Mouse (Mus musculus) megakaryocyte-erythroid progenitor cell, adult 5-6 weeks (primary cell): ENCODE data around the gene Mybpc3. TPM values are rescaled to one million over a fixed set of nuclear protein-coding genes. Genes with fewer than 3 reads are reported as not detected.
"Not testable (repeated sequence)": the region's sequence is repeated elsewhere in the genome, so short reads cannot be mapped to it uniquely, and the experiment has no call there.

Source experiments
- ATAC-seq: replicated peaks from 2 replicates; pipeline ENCODE4 v1.8.0; 2016; ENCODE audit warnings: mild to moderate bottlenecking, inconsistent platforms; ENCODE audit not compliant: severe bottlenecking, poor library complexity, low FRiP score, low TSS enrichment
- total RNA-seq, 2 experiments: library from RNA; stranded (forward) in 1 of 2; stranded (reverse) in 1 of 2; fragments of 200-1000, 215-1000 nt in 1 of 2; fragments of >200 nt in 1 of 2; fragmentation: Nextera tagmentation in 1 of 2; gene quantifications; 2 replicates each; pipeline ENCODE4 v1.2.3; 2014 to 2017

Gene Mybpc3
- total RNA-seq, 2 experiments from 2014 or later, result 0.42 TPM; not detected in 1

DNA sequence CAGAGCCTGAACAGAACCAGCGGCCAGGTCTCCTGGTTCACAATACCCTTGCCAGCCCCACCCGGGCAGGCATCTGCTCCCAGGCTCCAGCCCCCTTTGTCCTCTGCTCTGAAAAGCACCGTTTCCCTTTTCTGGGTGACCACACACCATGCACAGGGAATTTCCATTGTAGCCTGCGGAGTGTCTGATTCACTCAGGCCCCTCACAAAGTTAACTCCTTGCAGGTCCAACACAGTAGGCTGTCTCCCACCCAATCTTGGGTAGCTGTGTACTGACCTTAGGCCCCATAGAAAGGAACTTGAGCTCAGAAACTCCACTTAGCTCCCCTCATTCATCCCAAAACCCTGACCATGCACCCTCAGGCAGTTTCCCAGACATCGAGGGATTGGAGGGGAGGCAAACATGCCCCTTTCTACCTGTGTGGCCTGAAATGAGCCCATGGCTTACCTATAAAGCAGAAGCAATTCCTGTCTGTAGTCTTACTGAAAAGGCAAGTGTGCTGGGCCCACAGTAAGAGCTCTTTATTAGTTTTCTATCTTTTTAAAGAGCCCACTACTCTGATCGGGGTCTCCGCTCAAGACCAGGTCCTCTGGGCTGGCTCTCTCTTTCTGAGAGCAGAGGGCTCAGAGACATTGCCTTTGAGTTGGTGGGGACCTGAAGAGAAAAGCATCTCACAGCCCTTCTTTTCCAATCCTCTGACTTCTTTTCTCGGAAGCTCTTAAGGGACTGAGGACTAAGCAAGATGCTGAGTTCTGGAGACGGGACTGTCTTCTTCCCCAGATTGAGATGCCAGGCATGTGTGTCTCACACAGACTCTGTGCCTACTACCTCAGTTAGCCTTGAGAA lies 31.3 kb upstream of the Mybpc3 start:
- no peak for ATAC-seq

- ATAC-seq, result no peak
Measured at GRCm38 (mm10) chr2:91087453-91087852, 30.5 kb upstream of the Mybpc3 start.

DNA sequence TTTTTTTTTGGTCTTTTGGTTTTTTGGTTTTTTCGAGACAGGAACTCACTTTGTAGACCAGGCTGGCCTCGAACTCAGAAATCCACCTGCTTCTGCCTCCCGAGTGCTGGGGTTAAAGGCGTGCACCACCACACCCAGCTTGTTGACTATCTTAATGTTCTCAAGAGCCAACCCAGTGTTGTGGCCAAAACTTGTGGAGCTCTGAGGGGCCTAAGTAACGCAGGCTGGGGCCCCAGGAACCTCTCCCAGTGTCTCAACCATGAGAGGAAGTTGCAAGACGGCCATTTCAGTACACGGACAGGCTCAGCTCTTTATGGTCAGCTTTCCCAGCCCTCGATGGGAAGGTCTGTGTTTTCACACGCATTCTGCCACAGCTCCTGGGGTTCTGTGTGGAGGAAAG lies 29.0 kb upstream of the Mybpc3 start:
- ATAC-seq, result no peak

- no peak for ATAC-seq
Measured at GRCm38 (mm10) chr2:91090208-91090607, 27.7 kb upstream of the Mybpc3 start.

DNA sequence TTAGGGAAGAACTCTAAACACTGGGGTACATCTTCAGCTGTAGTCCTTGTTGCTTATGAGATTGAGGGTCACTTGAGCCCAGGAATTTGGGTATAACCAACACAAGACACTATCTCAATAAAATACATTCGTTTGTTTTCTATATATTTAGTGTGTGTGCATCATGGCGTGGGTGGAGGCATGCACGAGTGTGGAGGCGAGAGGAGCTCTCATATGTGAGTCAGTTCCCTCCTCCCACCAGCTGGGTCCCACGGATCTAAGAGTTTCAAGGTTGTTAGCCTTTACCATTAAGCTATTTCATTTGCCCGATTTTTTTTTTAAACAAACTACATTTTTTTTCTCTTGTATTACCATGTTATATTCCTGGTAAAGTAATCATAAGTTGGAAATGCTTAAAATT lies 27.1 kb upstream of the Mybpc3 start:
- ATAC-seq, result no peak

DNA sequence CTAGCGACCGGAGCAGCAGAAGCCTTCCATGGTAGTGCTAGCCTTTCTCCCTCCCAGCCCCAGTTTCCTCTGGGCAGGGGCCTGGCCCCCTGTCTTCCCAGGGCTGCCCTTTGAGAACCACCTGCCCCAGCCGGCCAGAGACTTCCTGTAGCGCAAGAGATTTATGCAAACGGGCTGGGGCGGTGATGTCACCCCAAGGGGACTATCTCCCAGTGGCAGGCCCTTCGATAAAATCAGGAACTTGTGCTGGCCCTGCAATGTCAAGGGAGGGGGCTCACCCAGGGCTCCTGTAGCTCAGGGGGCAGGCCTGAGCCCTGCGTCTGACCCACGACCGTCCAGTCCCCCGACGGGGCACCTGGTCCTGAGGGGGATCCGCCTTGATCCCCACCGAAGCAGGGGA lies 21.4 kb upstream of the Mybpc3 start:
- peak; percentile 68 for ATAC-seq

GRCm38 (mm10) chr2:91097015-91097414 lies 20.9 kb upstream of the Mybpc3 start:
- ATAC-seq, result no peak; the same call in 1 of the 2 replicates

DNA sequence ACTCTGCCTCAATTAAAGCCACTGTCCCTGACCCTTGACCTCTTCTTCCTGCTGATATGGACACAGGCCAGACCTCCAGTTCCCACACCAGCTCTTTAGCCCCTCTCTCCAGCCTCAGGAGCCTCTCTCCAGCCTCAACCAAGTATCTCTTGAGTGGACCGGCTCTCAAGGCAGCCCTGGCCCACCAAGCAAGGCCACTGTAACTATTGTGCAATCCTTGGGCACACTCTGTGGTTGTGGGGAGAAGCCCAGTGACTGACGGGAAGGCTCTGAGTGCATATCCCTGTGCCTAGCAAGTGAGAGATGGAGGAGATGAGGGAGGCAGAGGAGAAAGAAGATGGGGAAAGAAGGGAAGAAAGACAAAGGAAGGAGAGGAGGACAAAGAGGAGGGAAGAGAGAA lies 19.8 kb upstream of the Mybpc3 start:
- no peak for ATAC-seq

DNA sequence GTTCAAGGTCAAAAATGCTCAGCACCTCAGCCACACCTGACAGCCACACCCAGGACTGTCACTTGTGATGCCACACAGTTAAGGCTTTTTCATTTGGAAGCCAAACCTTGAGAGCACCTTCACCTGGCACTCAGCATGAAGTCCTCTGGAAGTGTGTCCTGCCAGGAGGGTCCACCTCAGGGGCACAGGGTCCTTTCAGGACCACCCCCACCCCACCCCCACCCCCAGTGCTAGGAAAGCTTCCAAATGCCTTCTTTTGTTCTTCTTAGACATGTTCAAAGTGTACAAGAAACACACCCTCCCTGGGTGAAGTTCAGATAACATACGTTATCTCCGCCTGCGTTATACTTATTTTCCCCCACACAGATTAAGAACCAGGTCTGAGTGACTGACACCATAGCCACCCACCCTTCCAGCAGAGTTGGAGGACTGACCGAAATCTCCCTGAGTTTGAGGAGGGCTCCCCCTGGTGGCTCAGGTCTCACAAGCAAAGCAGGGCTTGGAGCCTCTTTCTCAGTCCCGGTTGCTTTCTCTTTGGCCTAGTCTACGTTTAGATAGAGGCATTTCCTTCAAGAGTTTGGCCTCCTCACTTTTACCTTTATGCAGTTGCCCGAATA lies 16.7 kb upstream of the Mybpc3 start:
- ATAC-seq, result peak; percentile 86

GRCm38 (mm10) chr2:91108156-91108555 lies 9.8 kb upstream of the Mybpc3 start:
- ATAC-seq, result peak; percentile 64

GRCm38 (mm10) chr2:91109241-91109640 lies 8.7 kb upstream of the Mybpc3 start:
- no peak for ATAC-seq

- ATAC-seq, result no peak
Measured at GRCm38 (mm10) chr2:91109807-91110385, 8.0 kb upstream of the Mybpc3 start.

GRCm38 (mm10) chr2:91110429-91110828 lies 7.5 kb upstream of the Mybpc3 start:
- no peak for ATAC-seq

DNA sequence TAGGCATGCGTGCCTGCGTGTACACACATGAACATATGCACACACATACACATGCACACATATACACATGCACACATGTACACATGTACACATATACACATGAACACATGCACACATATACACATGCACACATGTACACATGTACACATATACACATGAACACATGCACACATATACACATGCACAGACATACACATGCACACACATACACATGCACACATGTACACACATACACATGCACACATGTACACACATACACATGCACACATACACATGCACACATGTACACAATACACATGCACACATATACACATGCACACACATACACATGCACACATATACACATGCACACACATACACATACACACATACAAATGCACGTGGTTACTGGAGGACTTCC lies 6.1 kb upstream of the Mybpc3 start:
- ATAC-seq, result not testable (repeated sequence)

GRCm38 (mm10) chr2:91112491-91112890 lies 5.5 kb upstream of the Mybpc3 start:
- no peak for ATAC-seq

- no peak for ATAC-seq
Measured at GRCm38 (mm10) chr2:91113334-91113733, 4.6 kb upstream of the Mybpc3 start.

DNA sequence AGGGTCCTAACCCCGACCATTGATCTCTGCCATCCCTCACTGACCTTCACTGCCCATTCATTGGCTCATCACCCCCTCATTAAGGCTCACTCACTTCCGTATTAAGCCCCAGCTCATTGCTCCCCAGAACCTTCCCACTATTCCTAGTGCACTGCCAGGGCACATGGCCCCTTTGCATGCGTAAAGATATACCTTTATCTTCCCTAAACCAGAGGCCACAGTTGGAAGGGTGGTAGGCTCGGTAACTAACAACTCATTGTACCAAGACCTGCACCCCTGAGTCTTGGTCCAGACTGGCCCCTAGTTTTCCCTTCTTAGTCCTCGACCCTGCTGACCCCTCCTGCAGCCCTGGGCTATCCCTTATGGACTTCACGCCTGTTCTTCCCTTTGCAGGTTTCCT lies 4.1 kb upstream of the Mybpc3 start:
- no peak for ATAC-seq

- peak; percentile 53; the same call in 1 of the 2 replicates for ATAC-seq
Measured at GRCm38 (mm10) chr2:91114781-91115577, 3.0 kb upstream of the Mybpc3 start.

GRCm38 (mm10) chr2:91115578-91115970 lies 2.4 kb upstream of the Mybpc3 start:
- ATAC-seq, result no peak

- ATAC-seq, result no peak
Measured at GRCm38 (mm10) chr2:91116842-91117241, 1.1 kb upstream of the Mybpc3 start.
